Mouse (Mus musculus) embryonic facial prominence, embryonic 14.5 days (tissue): Measurements from ENCODE around the gene Gadl1. TPM values are rescaled to one million over a fixed set of nuclear protein-coding genes. Genes with fewer than 3 reads are reported as not detected.
A peak's percentile ranks its signal among the peaks of the same experiment; 100 is the strongest.

ENCODE experiments used
- ATAC-seq: fragments of 200-750 bp; cut with Nextera tagmentation; 2 replicates; pipeline ENCODE4 v1.8.0; 2017; ENCODE audit warnings: low read depth, moderate number of reproducible peaks, moderate TSS enrichment
- DNase-seq: peaks from one replicate; pipeline ENCODE4 v3.0.0-alpha.2; 2015; ENCODE audit warnings: low spot score
- H3K27ac ChIP-seq: fragments of 300-500 bp; sonication (generic); replicated peaks from 2 replicates; pipeline ENCODE4 v1.5.1; 2014; ENCODE audit warnings: low read depth, mild to moderate bottlenecking, low read length, moderate library complexity
- H3K27me3 ChIP-seq: fragments of 300-500 bp; sonication (generic); replicated peaks from 2 replicates; pipeline ENCODE4 v1.6.1; 2014; ENCODE audit warnings: low read length; ENCODE audit not compliant: control insufficient read depth, insufficient read depth
- H3K36me3 ChIP-seq: fragments of 300-500 bp; sonication (generic); 2 replicates; pipeline ENCODE4 v1.6.1; 2014; ENCODE audit warnings: low read length, mixed read lengths; ENCODE audit not compliant: control insufficient read depth, insufficient read depth
- H3K4me1 ChIP-seq: fragments of 300-500 bp; sonication (generic); 2 replicates; pipeline ENCODE4 v1.6.1; 2014; ENCODE audit warnings: antibody characterized with exemption, low read length; ENCODE audit not compliant: control insufficient read depth, insufficient read depth
- H3K4me2 ChIP-seq: fragments of 300-500 bp; sonication (generic); 2 replicates; pipeline ENCODE4 v1.6.1; 2014; ENCODE audit warnings: low read depth, mild to moderate bottlenecking, low read length, moderate library complexity, mixed read lengths
- H3K4me3 ChIP-seq: fragments of 300-500 bp; sonication (generic); 2 replicates; pipeline ENCODE4 v1.5.1; 2014; ENCODE audit warnings: low read depth, mild to moderate bottlenecking, low read length
- H3K9ac ChIP-seq: fragments of 300-500 bp; sonication (generic); 2 replicates; pipeline ENCODE4 v1.6.1; 2014; ENCODE audit warnings: low read depth, mild to moderate bottlenecking, low read length, moderate library complexity, mixed read lengths
- H3K9me3 ChIP-seq: fragments of 300-500 bp; sonication (generic); 2 replicates; pipeline ENCODE4 v1.6.1; 2016; ENCODE audit warnings: low read length; ENCODE audit not compliant: control insufficient read depth
- WGBS: fragments of 180-500 bp; shearing (Covaris S2); extraction: QIAGEN DNeasy Blood & Tissue Kit; methylation state at CpG from one replicate; pipeline ENCODE4 v1.1.7; 2014; 5-methylcytosine and 5-hydroxymethylcytosine counted together
- polyA plus RNA-seq: library from polyadenylated mRNA; unstranded; fragments of >200 nt; fragmentation: Nextera tagmentation; extraction: Ambion mirVana; gene quantifications from 2 replicates; pipeline ENCODE4 v1.2.1, GENCODE M21; 2014

Gene Gadl1
- polyA plus RNA-seq, 1 experiment from 2014 or later = 2.5 TPM

- peak; percentile 27; the same call in 1 of the 2 replicates for ATAC-seq
- no peak overlapping the region for H3K4me2 ChIP-seq
- H3K9ac ChIP-seq = no peak overlapping the region
- peaks cover 57% of the 10 kb centered on the region for H3K36me3 ChIP-seq
- H3K27me3 ChIP-seq = no peaks in the 10 kb centered on the region
- 66% methylated on average over 6 of the region's 6 CpGs for WGBS
- H3K9me3 ChIP-seq = no peaks in the 10 kb centered on the region
- H3K4me3 ChIP-seq = no peak overlapping the region
- peak overlapping the region; percentile 89 for H3K27ac ChIP-seq
- DNase-seq = peak; percentile 21
- H3K4me1 ChIP-seq = peaks cover 17% of the 10 kb centered on the region
Measured at GRCm38 (mm10) chr9:116122544-116122943, 213.3 kb downstream of the Gadl1 start.

DNA sequence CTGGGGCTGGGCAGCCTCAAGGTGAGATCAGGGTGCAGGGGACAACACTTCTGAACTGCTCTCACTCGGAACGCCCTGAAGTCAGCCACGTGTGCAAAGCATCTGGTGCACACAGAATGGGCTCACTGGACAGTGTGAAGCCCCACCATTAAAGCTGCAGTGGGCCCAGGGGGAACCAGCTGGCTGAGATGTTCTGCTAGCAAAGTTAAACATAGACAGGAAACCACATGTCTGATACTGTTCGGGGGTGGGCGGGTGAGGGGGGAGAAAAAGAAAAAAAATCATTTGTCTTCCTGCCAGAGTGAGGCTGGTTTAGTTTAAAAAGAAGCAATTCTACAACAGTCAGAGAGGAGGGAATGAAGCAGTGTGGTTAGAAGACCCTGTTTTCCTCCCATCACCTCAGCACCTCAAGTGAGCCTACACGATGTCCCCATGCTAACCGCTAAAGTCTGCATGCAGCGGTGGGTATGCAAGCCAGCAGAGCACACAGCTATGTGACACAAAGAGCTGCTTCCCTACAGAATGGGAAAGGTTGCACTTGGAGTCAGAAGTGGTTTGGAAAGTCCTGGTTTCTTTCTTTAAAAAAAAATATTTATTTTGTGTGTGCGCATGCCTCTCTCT is 213.8 kb downstream of the Gadl1 start:
- peak; percentile 86 for ATAC-seq

More for the DNA sequence above, 213.8 kb downstream of the Gadl1 start:
- 27% methylated on average over 9 of the region's 9 CpGs for whole genome bisulfite sequencing
- Histone ChIP-seq H3K4me3 (no peak overlapping the region), H3K27ac (peak overlapping the region; percentile 89), H3K4me2 (no peak overlapping the region), H3K36me3 (peaks cover 60% of the 10 kb centered on the region), H3K9me3 (no peaks in the 10 kb centered on the region), H3K27me3 (no peaks in the 10 kb centered on the region), H3K9ac (peak overlapping the region; percentile 36; the same call in 1 of the 2 replicates), H3K4me1 (peaks cover 17% of the 10 kb centered on the region)
- peak; percentile 88 for DNase-seq
